Mouse (Mus musculus): ENCODE results near the gene Piwil4.

GRCm38 (mm10) chr9:14753947-14754346 lies 13.4 kb upstream of the Piwil4 start:
- TF ChIP-seq ZNF384 (IDR thresholded peaks at IDR 0.05; ENCODE audit: low read depth, low read length), result no peak
- no peak for TF ChIP-seq CTCF (IDR thresholded peaks at IDR 0.05 in 2 of 3, conservative IDR thresholded peaks at IDR 0.05 in 1 of 3; ENCODE audit: control insufficient read depth in 1 of 3, insufficient read depth in 1 of 3, low read depth in 2 of 3, low read length in 3 of 3, poor library complexity in 1 of 3, severe bottlenecking in 1 of 3)
- TF ChIP-seq BHLHE40 (IDR thresholded peaks at IDR 0.05; ENCODE audit: borderline replicate concordance, low read depth, low read length), result no peak
- TF ChIP-seq USF1 (IDR thresholded peaks at IDR 0.05; ENCODE audit: low read depth, low read length), result no peak
- TF ChIP-seq POLR2AphosphoS2 (IDR thresholded peaks at IDR 0.05; ENCODE audit: low read length), result no peak
- TF ChIP-seq KAT2A (conservative IDR thresholded peaks at IDR 0.05; ENCODE audit: low read depth, low read length), result no peak
- TF ChIP-seq POLR2A (IDR thresholded peaks at IDR 0.05; ENCODE audit: control insufficient read depth in 1 of 2, insufficient read depth in 1 of 2, low read depth in 1 of 2, low read length in 2 of 2, poor library complexity in 1 of 2), result no peak
- TF ChIP-seq SIN3A (IDR thresholded peaks at IDR 0.05; ENCODE audit: low read length), result no peak
- no peak for TF ChIP-seq GATA1 (IDR thresholded peaks at IDR 0.05; ENCODE audit: low read depth, low read length)
- no peak for TF ChIP-seq MAX (IDR thresholded peaks at IDR 0.05; ENCODE audit: low read length)
- TF ChIP-seq EP300 (IDR thresholded peaks at IDR 0.05; ENCODE audit: low read depth in 1 of 2, low read length in 2 of 2), result no peak

Measured in MEL (cell line).